Mouse (Mus musculus) mouse trophoblast stem cell (cell line): Measurements from ENCODE around the gene Dennd1a.

Experiments
- in situ Hi-C, 2 experiments: fragments of 300-500 bp; cut with MseI, MboI; formaldehyde crosslinking; loops; 2 replicates in 1 of 2; 3 replicates in 1 of 2; pipeline ENCODE4 v1.15.1; 2025

The Dennd1a gene

GRCm38 (mm10) chr2:38165966-38166365, 121.2 kb downstream of the Dennd1a start:
- in situ Hi-C loops = no loop called here

GRCm38 (mm10) chr2:38164326-38165035, 122.7 kb downstream of the Dennd1a start:
- in situ Hi-C loops = no loop called here

GRCm38 (mm10) chr2:38162486-38162885, 124.7 kb downstream of the Dennd1a start:
- in situ Hi-C loops = no loop called here

GRCm38 (mm10) chr2:38161484-38161883, 125.7 kb downstream of the Dennd1a start:
- in situ Hi-C loops = no loop called here

GRCm38 (mm10) chr2:38159736-38160135, 127.5 kb downstream of the Dennd1a start:
- in situ Hi-C loops = no loop called here

GRCm38 (mm10) chr2:38157002-38157401, 130.2 kb downstream of the Dennd1a start:
- in situ Hi-C loops = no loop called here

- in situ Hi-C loops = no loop called here
These were observed 131.2 kb downstream of the Dennd1a start for GRCm38 (mm10) chr2:38156001-38156400.

GRCm38 (mm10) chr2:38144831-38145230, 142.4 kb downstream of the Dennd1a start:
- in situ Hi-C loops = no loop called here

- in situ Hi-C loops = no loop called here
These were observed 143.0 kb downstream of the Dennd1a start for GRCm38 (mm10) chr2:38144067-38144779.

- in situ Hi-C loops = no loop called here
These were observed 144.3 kb downstream of the Dennd1a start for GRCm38 (mm10) chr2:38142905-38143304.

GRCm38 (mm10) chr2:38142210-38142609, 145.0 kb downstream of the Dennd1a start:
- in situ Hi-C loops = no loop called here

GRCm38 (mm10) chr2:38139536-38139935, 147.7 kb downstream of the Dennd1a start:
- in situ Hi-C loops = no loop called here

- in situ Hi-C loops = no loop called here
These were observed 150.1 kb downstream of the Dennd1a start for GRCm38 (mm10) chr2:38137086-38137485.

GRCm38 (mm10) chr2:38135427-38135826, 151.8 kb downstream of the Dennd1a start:
- in situ Hi-C loops = no loop called here

GRCm38 (mm10) chr2:38133036-38133825, 154.0 kb downstream of the Dennd1a start:
- in situ Hi-C loops = no loop called here

GRCm38 (mm10) chr2:38132233-38132822, 154.9 kb downstream of the Dennd1a start:
- in situ Hi-C loops = no loop called here

- in situ Hi-C loops = no loop called here
These were observed 155.7 kb downstream of the Dennd1a start for GRCm38 (mm10) chr2:38131538-38131937.

GRCm38 (mm10) chr2:38129961-38130802, 157.0 kb downstream of the Dennd1a start:
- in situ Hi-C loops = no loop called here

- in situ Hi-C loops = no loop called here
These were observed 160.8 kb downstream of the Dennd1a start for GRCm38 (mm10) chr2:38126383-38126732.

- in situ Hi-C loops = no loop called here
These were observed 161.4 kb downstream of the Dennd1a start for GRCm38 (mm10) chr2:38125671-38126382.
